Mouse (Mus musculus) MEL (cell line): Measurements from ENCODE around the gene Optn. TPM values are rescaled to one million over a fixed set of nuclear protein-coding genes. Genes with fewer than 3 reads are reported as not detected.

Experiments used
- DNase-seq: peaks from one replicate; pipeline ENCODE4 v3.0.0; 2011; ENCODE audit warnings: low read depth, low spot score
- H3K27ac ChIP-seq: 2 replicates; pipeline ENCODE4 v1.5.1; 2012; ENCODE audit warnings: low read depth, mild to moderate bottlenecking, control low read depth, low read length, moderate library complexity; ENCODE audit not compliant: control insufficient read depth
- H3K27me3 ChIP-seq, 2 experiments: fragments of 150-350 bp in 1 of 2; sonication (generic) in 1 of 2; 2 replicates each; pipeline ENCODE4 v1.6.1; 2012; ENCODE audit warnings: low read length in 2 of 2, mild to moderate bottlenecking in 2 of 2, improper control_type of control experiment in 1 of 2, moderate library complexity in 1 of 2; ENCODE audit not compliant: insufficient read depth in 2 of 2, control insufficient read depth in 1 of 2
- H3K36me3 ChIP-seq, 2 experiments: 2 replicates each; pipeline ENCODE4 v1.6.1; 2012 to 2014; ENCODE audit warnings: low read length in 2 of 2, improper control_type of control experiment in 1 of 2, inconsistent platforms in 1 of 2, mild to moderate bottlenecking in 1 of 2; ENCODE audit not compliant: insufficient read depth in 2 of 2, control insufficient read depth in 1 of 2
- H3K4me1 ChIP-seq, 2 experiments: fragments of 150-350 bp in 1 of 2; sonication (generic) in 1 of 2; 2 replicates each; pipeline ENCODE4 v1.6.1; 2012; ENCODE audit warnings: low read length in 2 of 2, improper control_type of control experiment in 1 of 2, mild to moderate bottlenecking in 1 of 2; ENCODE audit not compliant: insufficient read depth in 2 of 2, control insufficient read depth in 1 of 2
- H3K4me3 ChIP-seq, 2 experiments: fragments of 150-350 bp in 1 of 2; sonication (generic) in 1 of 2; 2 replicates each; pipeline ENCODE4 v1.5.1; 2012; ENCODE audit warnings: low read depth in 2 of 2, low read length in 2 of 2, mild to moderate bottlenecking in 2 of 2, moderate library complexity in 2 of 2, control low read depth in 1 of 2, improper control_type of control experiment in 1 of 2; ENCODE audit not compliant: control insufficient read depth in 1 of 2, insufficient read depth in 1 of 2
- H3K79me2 ChIP-seq: 2 replicates; pipeline ENCODE4 v1.6.1; 2012; ENCODE audit warnings: mild to moderate bottlenecking, low read length, moderate library complexity; ENCODE audit not compliant: control insufficient read depth, poor library complexity, insufficient read depth
- H3K9ac ChIP-seq: 2 replicates; pipeline ENCODE4 v1.6.1; 2012; ENCODE audit warnings: low read depth, mild to moderate bottlenecking, control low read depth, low read length, moderate library complexity; ENCODE audit not compliant: control insufficient read depth, poor library complexity, severe bottlenecking
- H3K9me3 ChIP-seq: fragments of 150-350 bp; sonication (generic); replicated peaks from 2 replicates; pipeline ENCODE4 v1.6.1; 2012; ENCODE audit warnings: mild to moderate bottlenecking, low read length, improper control_type of control experiment, moderate library complexity; ENCODE audit not compliant: insufficient read depth
- BHLHE40 ChIP-seq: IDR thresholded peaks from 2 replicates; pipeline ENCODE4 v1.6.1; 2012; ENCODE audit warnings: low read depth, mild to moderate bottlenecking, inconsistent platforms, low read length, improper control_type of control experiment, borderline replicate concordance
- CHD2 ChIP-seq: IDR thresholded peaks from 2 replicates; pipeline ENCODE4 v1.6.1; 2011; ENCODE audit warnings: low read length, improper control_type of control experiment
- CTCF ChIP-seq, 3 experiments: IDR thresholded peaks in 2 of 3; conservative IDR thresholded peaks in 1 of 3; 2 replicates each; pipeline ENCODE4 v1.5.1; 2011 to 2012; ENCODE audit warnings: low read length in 3 of 3, low read depth in 2 of 3, mild to moderate bottlenecking in 2 of 3, improper control_type of control experiment in 1 of 3, inconsistent platforms in 1 of 3, mixed read lengths in 1 of 3, moderate library complexity in 1 of 3; ENCODE audit not compliant: control insufficient read depth in 1 of 3, insufficient read depth in 1 of 3, poor library complexity in 1 of 3, severe bottlenecking in 1 of 3
- HCFC1 ChIP-seq: IDR thresholded peaks from 2 replicates; pipeline ENCODE4 v1.6.1; 2012; ENCODE audit warnings: low read depth, mild to moderate bottlenecking, inconsistent platforms, low read length, improper control_type of control experiment, moderate library complexity
- JUND ChIP-seq: IDR thresholded peaks from 2 replicates; pipeline ENCODE4 v1.6.1; 2011; ENCODE audit warnings: low read depth, mild to moderate bottlenecking, improper control_type of control experiment, low read length
- MYC ChIP-seq: IDR thresholded peaks from 2 replicates; pipeline ENCODE4 v1.6.1; 2011; ENCODE audit warnings: low read depth, mild to moderate bottlenecking, low read length, improper control_type of control experiment, moderate library complexity
- NELFE ChIP-seq: IDR thresholded peaks from 2 replicates; pipeline ENCODE4 v1.6.1; 2011; ENCODE audit warnings: low read depth, low read length, improper control_type of control experiment
- NRF1 ChIP-seq: IDR thresholded peaks from 2 replicates; pipeline ENCODE4 v1.6.1; 2014; ENCODE audit warnings: low read depth, mild to moderate bottlenecking, inconsistent platforms, low read length, improper control_type of control experiment, moderate library complexity; ENCODE audit not compliant: poor library complexity, insufficient read depth, severe bottlenecking
- POLR2AphosphoS2 ChIP-seq: IDR thresholded peaks from 2 replicates; pipeline ENCODE4 v1.6.1; 2011; ENCODE audit warnings: low read length, improper control_type of control experiment
- POLR2AphosphoS5 ChIP-seq: IDR thresholded peaks from 2 replicates; pipeline ENCODE4 v1.6.1; 2012; ENCODE audit warnings: low read depth, borderline replicate concordance, mild to moderate bottlenecking, inconsistent platforms, low read length, moderate library complexity, mixed read lengths
- RAD21 ChIP-seq: IDR thresholded peaks from 2 replicates; pipeline ENCODE4 v1.6.1; 2011; ENCODE audit warnings: mild to moderate bottlenecking, low read depth, low read length, improper control_type of control experiment
- ZC3H11A ChIP-seq: IDR thresholded peaks from 2 replicates; pipeline ENCODE4 v1.6.1; 2012; ENCODE audit warnings: low read depth, mild to moderate bottlenecking, inconsistent platforms, low read length, improper control_type of control experiment
- ZKSCAN1 ChIP-seq: IDR thresholded peaks from 2 replicates; pipeline ENCODE4 v1.6.1; 2012; ENCODE audit warnings: low read depth, mild to moderate bottlenecking, inconsistent platforms, low read length, improper control_type of control experiment, moderate library complexity
- ZMIZ1 ChIP-seq: IDR thresholded peaks from 2 replicates; pipeline ENCODE4 v1.6.1; 2012; ENCODE audit warnings: low read depth, mild to moderate bottlenecking, inconsistent platforms, low read length, improper control_type of control experiment, moderate library complexity
- polyA plus RNA-seq, 2 experiments: library from polyadenylated mRNA; stranded (reverse) in 1 of 2; unstranded in 1 of 2; fragments of >175 nt in 1 of 2; fragments of >200 nt in 1 of 2; gene quantifications; 2 replicates each; pipeline versions ENCODE4 v1.2.1 to v1.2.4; 2012; ENCODE audit warnings: low replicate concordance in 2 of 2, low read depth in 1 of 2; ENCODE audit not compliant: insufficient read length in 2 of 2, insufficient read depth in 1 of 2, missing spikeins in 1 of 2
- total RNA-seq: library from RNA; depleted of rRNA; stranded (reverse); fragments of 300-350 nt; gene quantifications from 2 replicates; pipeline ENCODE4 v1.2.3, GENCODE M21; 2012

Gene Optn
- total and polyA plus RNA-seq, 3 experiments, result 10.9 to 17.0 TPM; not detected in 1

DNA sequence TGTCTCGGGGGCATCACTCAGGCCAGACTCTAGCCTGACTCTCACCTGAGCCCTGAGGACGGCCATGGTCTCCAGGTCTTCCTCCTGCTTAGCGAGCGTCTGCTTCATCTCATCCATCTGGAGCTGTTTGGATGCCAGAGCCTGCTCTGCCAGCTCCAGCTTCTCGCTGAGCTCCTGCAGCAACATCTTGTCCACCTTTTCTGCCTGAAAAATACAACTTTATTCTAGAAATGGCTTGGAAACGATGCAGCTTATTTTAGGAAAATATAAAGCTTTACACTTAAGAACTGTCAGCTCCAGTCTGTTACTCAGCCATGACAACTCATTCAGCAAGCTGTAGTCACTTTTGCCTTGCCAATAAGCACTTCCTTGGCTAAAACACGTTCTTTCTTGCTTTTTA is 32.6 kb downstream of the Optn start:
- Histone ChIP-seq H3K4me3 (no peak overlapping the region), H3K27me3 (no peaks in the 10 kb centered on the region), H3K4me1 (no peaks in the 10 kb centered on the region), H3K9me3 (no peaks in the 10 kb centered on the region), H3K79me2 (no peaks in the 10 kb centered on the region), H3K27ac (no peak overlapping the region), H3K9ac (no peak overlapping the region), H3K36me3 (peaks cover 0 to 3% of the 10 kb centered on the region in 2 experiments; a peak in 3 of 4 replicates)
- TF ChIP-seq HCFC1, result no peak
- TF ChIP-seq ZMIZ1, result no peak
- no peak for TF ChIP-seq MYC
- no peak for TF ChIP-seq ZKSCAN1
- TF ChIP-seq RAD21, result no peak
- no peak for TF ChIP-seq NELFE
- no peak for DNase-seq

DNA sequence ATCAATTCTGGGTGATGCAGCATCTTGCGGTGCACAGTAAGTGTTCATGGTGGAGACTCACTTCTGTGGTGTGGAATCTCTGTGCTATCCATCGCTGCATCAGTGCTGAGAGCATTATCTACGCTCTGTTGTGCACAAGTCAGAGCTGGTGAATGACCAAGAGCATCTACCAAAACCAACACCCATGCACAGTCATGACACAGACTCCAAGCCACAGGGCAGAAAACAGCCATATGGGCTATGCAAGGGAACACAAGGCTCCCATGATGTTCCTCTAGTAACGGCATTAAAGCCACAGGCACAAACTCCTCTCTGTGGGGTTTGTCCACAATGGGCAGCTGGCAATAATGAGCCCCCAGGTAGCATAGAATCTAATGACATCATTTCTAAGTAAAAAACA is 34.0 kb downstream of the Optn start:
- H3K4me1 ChIP-seq, result no peaks in the 10 kb centered on the region
- H3K9ac ChIP-seq, result no peak overlapping the region
- no peak overlapping the region for H3K27ac ChIP-seq
- no peaks in the 10 kb centered on the region for H3K9me3 ChIP-seq
- H3K79me2 ChIP-seq, result no peaks in the 10 kb centered on the region
- no peaks in the 10 kb centered on the region for H3K27me3 ChIP-seq
- H3K36me3 ChIP-seq, result no peaks in the 10 kb centered on the region; a peak in 3 of 4 replicates
- H3K4me3 ChIP-seq, result no peak overlapping the region
- no peak for TF ChIP-seq JUND
- TF ChIP-seq, all 39 proteins: peak for 0
- no peak for DNase-seq

DNA sequence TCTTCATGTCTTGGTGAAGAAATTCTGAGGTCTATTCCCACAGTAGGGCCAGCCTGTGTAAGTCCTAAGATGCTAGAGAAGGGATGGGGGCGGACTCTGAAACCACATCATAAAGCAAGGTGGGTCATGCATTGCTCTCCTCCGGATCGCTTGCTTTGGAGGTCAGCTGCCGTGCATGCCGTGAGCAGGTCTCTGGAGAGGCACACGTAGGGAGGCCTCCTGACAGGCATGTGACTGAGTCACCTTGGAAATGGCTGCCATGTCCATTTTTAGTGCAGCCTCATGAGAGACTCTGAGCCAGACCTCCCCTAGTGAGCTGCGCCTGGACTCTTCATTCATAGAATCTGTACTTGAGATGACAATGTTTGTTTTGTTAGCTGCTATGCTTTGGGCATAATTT is 35.8 kb downstream of the Optn start:
- peaks cover 0 to 2% of the 10 kb centered on the region in 2 experiments; a peak in 1 of 4 replicates for H3K36me3 ChIP-seq

DNA sequence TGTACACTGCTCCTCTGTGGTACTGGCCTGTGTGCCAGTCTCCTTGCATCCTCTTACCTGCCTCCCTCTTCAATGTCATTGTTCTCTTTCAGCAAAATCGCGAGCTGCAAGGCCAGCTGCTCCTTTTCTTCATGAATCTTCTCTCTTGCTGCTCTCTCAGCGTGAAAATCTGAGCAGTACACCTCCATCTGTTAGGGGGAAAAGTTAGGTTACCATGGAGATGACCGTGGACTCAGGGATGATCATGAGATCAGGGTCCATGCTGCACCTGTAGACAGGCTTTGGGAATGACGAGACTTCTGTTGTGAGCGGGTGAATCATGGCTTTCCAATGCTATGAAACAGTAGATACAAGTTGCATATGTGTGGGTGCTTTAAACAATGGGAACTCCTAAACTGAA is 36.8 kb downstream of the Optn start:
- no peaks in the 10 kb centered on the region for H3K9me3 ChIP-seq
- no peaks in the 10 kb centered on the region for H3K4me1 ChIP-seq
- no peaks in the 10 kb centered on the region for H3K27me3 ChIP-seq
- peaks cover 0 to 2% of the 10 kb centered on the region in 2 experiments; a peak in 1 of 4 replicates for H3K36me3 ChIP-seq
- DNase-seq, result no peak
- H3K4me3 ChIP-seq, result no peak overlapping the region
- H3K79me2 ChIP-seq, result no peaks in the 10 kb centered on the region
- no peak overlapping the region for H3K27ac ChIP-seq
- no peak overlapping the region for H3K9ac ChIP-seq
- TF ChIP-seq ZC3H11A, result no peak
- TF ChIP-seq NRF1, result no peak
- no peak for TF ChIP-seq RAD21
- TF ChIP-seq CTCF (IDR thresholded peaks at IDR 0.05 in 2 of 3, conservative IDR thresholded peaks at IDR 0.05 in 1 of 3; ENCODE audit: control insufficient read depth in 1 of 3, insufficient read depth in 1 of 3, low read depth in 2 of 3, low read length in 3 of 3, poor library complexity in 1 of 3, severe bottlenecking in 1 of 3), result no peak
- no peak for TF ChIP-seq POLR2AphosphoS5

More for the DNA sequence above, 35.8 kb downstream of the Optn start:
- no peak for DNase-seq
- no peak overlapping the region for H3K27ac ChIP-seq
- no peak overlapping the region for H3K4me3 ChIP-seq
- H3K4me1 ChIP-seq, result no peaks in the 10 kb centered on the region
- no peak for TF ChIP-seq BHLHE40
- TF ChIP-seq CHD2, result no peak
- TF ChIP-seq POLR2AphosphoS2, result no peak
- no peaks in the 10 kb centered on the region for H3K79me2 ChIP-seq
- no peaks in the 10 kb centered on the region for H3K9me3 ChIP-seq
- no peaks in the 10 kb centered on the region for H3K27me3 ChIP-seq
- H3K9ac ChIP-seq, result no peak overlapping the region
